Mouse (Mus musculus) CD4-positive, CD25-positive, alpha-beta regulatory T cell, adult 2 months (primary cell): ENCODE measurements around the gene Gpr165.

ENCODE experiments used
- DNase-seq: peaks from one replicate; pipeline ENCODE4 v3.0.0-alpha.2; 2012; ENCODE audit warnings: low read depth, low spot score

Gene Gpr165

DNA sequence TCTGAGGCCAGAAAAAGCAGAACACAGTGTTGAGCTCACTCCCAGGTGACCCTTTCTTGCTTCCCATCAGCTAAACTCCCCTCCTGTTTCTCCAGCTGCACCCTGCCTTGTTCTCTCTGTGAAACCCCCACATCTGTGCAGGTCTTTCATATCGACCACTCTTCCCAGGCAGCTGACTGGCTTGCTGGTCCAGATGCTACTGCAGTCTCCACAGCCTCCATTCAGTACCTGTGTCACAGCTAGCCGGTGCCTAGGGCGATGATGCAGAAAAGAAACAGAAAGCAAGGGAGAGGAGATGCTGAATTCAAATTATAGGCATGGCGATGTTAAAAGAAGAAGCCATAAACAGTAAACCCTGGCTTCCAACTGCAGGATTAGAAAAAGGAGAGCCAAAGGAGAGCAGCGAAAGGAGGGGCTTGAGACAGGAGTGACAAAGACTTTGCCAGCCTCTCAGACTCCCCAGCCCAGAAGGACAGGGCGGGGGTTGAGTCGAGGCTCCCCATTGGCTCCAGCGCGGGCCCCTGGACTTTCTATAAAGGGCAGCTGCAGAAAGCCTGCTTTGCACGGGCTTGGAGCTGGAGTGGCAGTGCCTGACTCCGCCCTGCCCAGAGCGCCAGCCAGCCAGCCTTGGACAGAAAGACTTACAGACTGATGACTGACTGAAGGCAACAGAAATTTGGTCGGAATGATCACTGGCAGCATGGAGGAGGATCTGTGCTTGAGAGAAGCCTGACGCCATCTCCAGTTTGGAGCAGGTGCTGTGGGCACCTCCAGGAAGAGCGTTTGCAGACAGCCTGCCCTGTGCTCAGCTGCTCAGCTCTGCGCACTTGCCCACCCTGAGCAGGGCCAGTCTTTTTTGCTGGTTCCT lies at the start of gene Gpr165:
Gene Gpr165, plus strand, starts transcription at position 535 of the 868 bp plus-strand sequence.
- no peak for DNase-seq

DNA sequence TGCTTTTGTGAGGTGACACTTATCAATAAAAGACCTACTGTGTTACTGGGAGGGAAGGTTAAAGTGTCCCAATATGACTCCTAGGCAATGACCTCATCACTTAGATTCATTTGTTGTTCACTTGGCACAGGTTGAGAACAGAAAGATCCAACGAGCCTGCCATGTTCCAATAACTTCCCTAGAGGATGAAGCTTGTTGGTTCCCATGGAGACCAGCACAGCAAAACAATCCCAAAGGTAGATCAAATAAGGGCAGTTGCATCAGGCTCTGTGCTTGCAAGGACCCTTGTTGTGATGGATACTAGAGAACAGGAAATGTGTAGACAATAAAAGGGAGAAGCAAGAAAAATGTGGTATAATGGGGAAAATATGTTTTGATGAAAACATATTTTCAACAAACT lies 38.4 kb upstream of the Gpr165 start:
- DNase-seq, result no peak
